Mouse (Mus musculus) embryo, embryonic 9.5 days (tissue): Measurements from ENCODE around the gene Calhm3.

ENCODE experiments used
- DNase-seq: peaks from one replicate; pipeline ENCODE4 v3.0.0-alpha.2; 2017; ENCODE audit errors: extremely low spot score

The Calhm3 gene

GRCm38 (mm10) chr19:47118634-47119033 lies 38.9 kb downstream of the Calhm3 start:
- DNase-seq = no peak

- DNase-seq = no peak
Measured at GRCm38 (mm10) chr19:47104641-47105271, 52.8 kb downstream of the Calhm3 start.
